Mouse (Mus musculus) ES-Bruce4 (cell line): ENCODE measurements around the gene Gm10134.
A peak's percentile ranks its signal among the peaks of the same experiment; 100 is the strongest.

Source experiments
- CTCF ChIP-seq: IDR thresholded peaks from one replicate; pipeline ENCODE4 v1.8.1; 2011; ENCODE audit warnings: low read depth, low read length
- EP300 ChIP-seq: IDR thresholded peaks from 2 replicates; pipeline ENCODE4 v1.6.1; 2011; ENCODE audit warnings: low read depth, low read length; ENCODE audit not compliant: insufficient read depth
- POLR2A ChIP-seq: IDR thresholded peaks from one replicate; pipeline ENCODE4 v1.8.1; 2011; ENCODE audit warnings: low read length; ENCODE audit not compliant: insufficient read depth

DNA sequence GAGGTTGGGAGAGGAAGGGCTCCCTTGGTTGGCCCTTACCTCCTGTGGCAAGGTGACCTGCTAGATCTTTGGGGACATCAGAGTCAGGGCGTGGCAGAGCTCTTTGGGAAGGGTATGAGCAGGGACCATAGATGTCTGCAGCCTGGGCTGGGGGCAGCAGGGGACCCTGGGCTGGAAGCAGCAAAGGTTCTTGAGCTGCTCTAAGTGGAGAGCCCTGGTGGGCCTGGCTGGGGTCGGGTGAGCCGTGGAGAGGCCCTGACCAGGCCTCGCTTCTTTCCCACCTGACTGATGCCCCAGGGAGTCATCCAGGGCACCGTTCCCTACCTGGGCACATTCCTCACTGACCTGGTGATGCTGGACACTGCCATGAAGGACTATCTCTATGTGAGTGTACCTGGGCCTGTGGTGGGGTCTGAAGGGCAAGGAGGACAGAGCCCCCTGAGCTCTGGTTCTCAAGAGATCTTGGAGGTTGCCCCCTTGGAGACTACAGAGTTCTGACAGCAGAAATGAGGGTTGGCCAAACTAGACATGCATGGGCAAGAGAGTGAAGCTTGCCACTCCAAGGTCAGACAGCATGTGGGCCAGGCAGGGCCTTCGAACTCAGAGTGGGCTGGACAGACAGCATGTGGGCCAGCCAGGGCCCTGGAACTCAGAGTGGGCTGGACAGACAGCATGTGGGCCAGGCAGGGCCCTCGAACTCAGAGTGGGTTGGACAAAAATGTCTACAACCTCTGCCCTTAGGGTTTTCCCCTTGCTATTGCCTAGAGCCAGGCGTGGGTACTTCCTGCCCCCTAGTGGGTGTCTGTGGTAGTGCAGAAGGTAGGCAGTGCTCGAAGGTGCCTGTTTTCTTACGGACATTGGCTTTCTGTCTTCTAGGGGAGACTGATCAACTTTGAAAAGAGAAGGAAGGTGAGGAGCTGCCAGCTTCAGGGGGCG lies 41.6 kb downstream of the Gm10134 start:
- TF ChIP-seq POLR2A (no peak), CTCF (peak; percentile 94), EP300 (no peak)
